Mouse (Mus musculus): Measurements from ENCODE around the gene Atrnl1.
A peak's percentile ranks its signal among the peaks of the same experiment; 100 is the strongest.
"Not testable (repeated sequence)": the region's sequence is repeated elsewhere in the genome, so short reads cannot be mapped to it uniquely, and the experiment has no call there.

Atrnl1 gene

GRCm38 (mm10) chr19:57877343-57877742 is 266.5 kb downstream of the Atrnl1 start:
- Histone ChIP-seq H3K27me3 (ENCODE audit: control insufficient read depth, insufficient read depth, low read length, poor library complexity, severe bottlenecking) (no peaks in the 10 kb centered on the region), H3K36me3 (ENCODE audit: control insufficient read depth, insufficient read depth, low read length, poor library complexity, severe bottlenecking) (no peaks in the 10 kb centered on the region)
- DNase-seq (ENCODE audit: low read depth, low spot score), result no peak

GRCm38 (mm10) chr19:57878583-57878982 is 267.7 kb downstream of the Atrnl1 start:
- H3K27me3 ChIP-seq (ENCODE audit: control insufficient read depth, insufficient read depth, low read length, poor library complexity, severe bottlenecking), result no peaks in the 10 kb centered on the region
- no peak for DNase-seq (ENCODE audit: low read depth, low spot score)
- no peaks in the 10 kb centered on the region for H3K36me3 ChIP-seq (ENCODE audit: control insufficient read depth, insufficient read depth, low read length, poor library complexity, severe bottlenecking)

GRCm38 (mm10) chr19:57879841-57880240 is 269.0 kb downstream of the Atrnl1 start:
- not testable (repeated sequence) for H3K36me3 ChIP-seq (ENCODE audit: control insufficient read depth, insufficient read depth, low read length, poor library complexity, severe bottlenecking); DNase-seq (ENCODE audit: low read depth, low spot score); H3K27me3 ChIP-seq (ENCODE audit: control insufficient read depth, insufficient read depth, low read length, poor library complexity, severe bottlenecking)

GRCm38 (mm10) chr19:57881927-57882326 is 271.1 kb downstream of the Atrnl1 start:
- no peaks in the 10 kb centered on the region for H3K36me3 ChIP-seq (ENCODE audit: control insufficient read depth, insufficient read depth, low read length, poor library complexity, severe bottlenecking)
- no peak for DNase-seq (ENCODE audit: low read depth, low spot score)
- no peaks in the 10 kb centered on the region for H3K27me3 ChIP-seq (ENCODE audit: control insufficient read depth, insufficient read depth, low read length, poor library complexity, severe bottlenecking)

- no peaks in the 10 kb centered on the region for H3K27me3 ChIP-seq (ENCODE audit: control insufficient read depth, insufficient read depth, low read length, poor library complexity, severe bottlenecking)
- DNase-seq (ENCODE audit: low read depth, low spot score), result no peak
- H3K36me3 ChIP-seq (ENCODE audit: control insufficient read depth, insufficient read depth, low read length, poor library complexity, severe bottlenecking), result no peaks in the 10 kb centered on the region
Observed at GRCm38 (mm10) chr19:57888871-57889270, 278.0 kb downstream of the Atrnl1 start.

GRCm38 (mm10) chr19:57889741-57890140 is 278.9 kb downstream of the Atrnl1 start:
- no peaks in the 10 kb centered on the region for H3K36me3 ChIP-seq (ENCODE audit: control insufficient read depth, insufficient read depth, low read length, poor library complexity, severe bottlenecking)
- DNase-seq (ENCODE audit: low read depth, low spot score), result no peak
- no peaks in the 10 kb centered on the region for H3K27me3 ChIP-seq (ENCODE audit: control insufficient read depth, insufficient read depth, low read length, poor library complexity, severe bottlenecking)

GRCm38 (mm10) chr19:57890954-57891353 is 280.1 kb downstream of the Atrnl1 start:
- Histone ChIP-seq H3K36me3 (ENCODE audit: control insufficient read depth, insufficient read depth, low read length, poor library complexity, severe bottlenecking) (no peaks in the 10 kb centered on the region), H3K27me3 (ENCODE audit: control insufficient read depth, insufficient read depth, low read length, poor library complexity, severe bottlenecking) (no peaks in the 10 kb centered on the region)
- DNase-seq (ENCODE audit: low read depth, low spot score), result no peak

- no peak for DNase-seq (ENCODE audit: low read depth, low spot score)
- no peaks in the 10 kb centered on the region for H3K27me3 ChIP-seq (ENCODE audit: control insufficient read depth, insufficient read depth, low read length, poor library complexity, severe bottlenecking)
- no peaks in the 10 kb centered on the region for H3K36me3 ChIP-seq (ENCODE audit: control insufficient read depth, insufficient read depth, low read length, poor library complexity, severe bottlenecking)
Observed at GRCm38 (mm10) chr19:57894191-57894590, 283.4 kb downstream of the Atrnl1 start.

GRCm38 (mm10) chr19:57900037-57900436 is 289.2 kb downstream of the Atrnl1 start:
- Histone ChIP-seq H3K36me3 (ENCODE audit: control insufficient read depth, insufficient read depth, low read length, poor library complexity, severe bottlenecking) (no peaks in the 10 kb centered on the region; the same call in 1 of the 2 replicates), H3K27me3 (ENCODE audit: control insufficient read depth, insufficient read depth, low read length, poor library complexity, severe bottlenecking) (no peaks in the 10 kb centered on the region)
- no peak for DNase-seq (ENCODE audit: low read depth, low spot score)

GRCm38 (mm10) chr19:57909466-57909865 is 298.6 kb downstream of the Atrnl1 start:
- DNase-seq (ENCODE audit: low read depth, low spot score), result no peak
- H3K36me3 ChIP-seq (ENCODE audit: control insufficient read depth, insufficient read depth, low read length, poor library complexity, severe bottlenecking), result no peaks in the 10 kb centered on the region
- no peaks in the 10 kb centered on the region for H3K27me3 ChIP-seq (ENCODE audit: control insufficient read depth, insufficient read depth, low read length, poor library complexity, severe bottlenecking)

GRCm38 (mm10) chr19:57910650-57911049 is 299.8 kb downstream of the Atrnl1 start:
- no peak for DNase-seq (ENCODE audit: low read depth, low spot score)
- Histone ChIP-seq H3K27me3 (ENCODE audit: control insufficient read depth, insufficient read depth, low read length, poor library complexity, severe bottlenecking) (no peaks in the 10 kb centered on the region), H3K36me3 (ENCODE audit: control insufficient read depth, insufficient read depth, low read length, poor library complexity, severe bottlenecking) (no peaks in the 10 kb centered on the region)

GRCm38 (mm10) chr19:57916325-57916724 is 305.5 kb downstream of the Atrnl1 start:
- Histone ChIP-seq H3K27me3 (ENCODE audit: control insufficient read depth, insufficient read depth, low read length, poor library complexity, severe bottlenecking) (no peaks in the 10 kb centered on the region), H3K36me3 (ENCODE audit: control insufficient read depth, insufficient read depth, low read length, poor library complexity, severe bottlenecking) (no peaks in the 10 kb centered on the region)
- no peak for DNase-seq (ENCODE audit: low read depth, low spot score)

- no peak for DNase-seq (ENCODE audit: low read depth, low spot score)
- Histone ChIP-seq H3K36me3 (ENCODE audit: control insufficient read depth, insufficient read depth, low read length, poor library complexity, severe bottlenecking) (no peaks in the 10 kb centered on the region), H3K27me3 (ENCODE audit: control insufficient read depth, insufficient read depth, low read length, poor library complexity, severe bottlenecking) (no peaks in the 10 kb centered on the region)
Observed at GRCm38 (mm10) chr19:57922991-57923390, 312.2 kb downstream of the Atrnl1 start.

- no peak for DNase-seq (ENCODE audit: low read depth, low spot score)
- no peaks in the 10 kb centered on the region for H3K36me3 ChIP-seq (ENCODE audit: control insufficient read depth, insufficient read depth, low read length, poor library complexity, severe bottlenecking)
- no peaks in the 10 kb centered on the region for H3K27me3 ChIP-seq (ENCODE audit: control insufficient read depth, insufficient read depth, low read length, poor library complexity, severe bottlenecking)
Observed at GRCm38 (mm10) chr19:57924856-57925255, 314.0 kb downstream of the Atrnl1 start.

GRCm38 (mm10) chr19:57925681-57926080 is 314.8 kb downstream of the Atrnl1 start:
- Histone ChIP-seq H3K36me3 (ENCODE audit: control insufficient read depth, insufficient read depth, low read length, poor library complexity, severe bottlenecking) (no peaks in the 10 kb centered on the region), H3K27me3 (ENCODE audit: control insufficient read depth, insufficient read depth, low read length, poor library complexity, severe bottlenecking) (no peaks in the 10 kb centered on the region)
- DNase-seq (ENCODE audit: low read depth, low spot score), result no peak

- DNase-seq (ENCODE audit: low read depth, low spot score), result peak; percentile 24
- H3K36me3 ChIP-seq (ENCODE audit: control insufficient read depth, insufficient read depth, low read length, poor library complexity, severe bottlenecking), result no peaks in the 10 kb centered on the region
- H3K27me3 ChIP-seq (ENCODE audit: control insufficient read depth, insufficient read depth, low read length, poor library complexity, severe bottlenecking), result no peaks in the 10 kb centered on the region
Observed at GRCm38 (mm10) chr19:57926164-57926860, 315.5 kb downstream of the Atrnl1 start.
